Mouse (Mus musculus): ENCODE measurements around the gene Kpnb1. TPM values are rescaled to one million over a fixed set of nuclear protein-coding genes. Genes with fewer than 3 reads are reported as not detected.

Gene Kpnb1
- 38.5 and 39.3 TPM in 2 replicates for polyA plus RNA-seq (2016; fragmentation: Nextera tagmentation; extraction: Ambion mirVana)

DNA sequence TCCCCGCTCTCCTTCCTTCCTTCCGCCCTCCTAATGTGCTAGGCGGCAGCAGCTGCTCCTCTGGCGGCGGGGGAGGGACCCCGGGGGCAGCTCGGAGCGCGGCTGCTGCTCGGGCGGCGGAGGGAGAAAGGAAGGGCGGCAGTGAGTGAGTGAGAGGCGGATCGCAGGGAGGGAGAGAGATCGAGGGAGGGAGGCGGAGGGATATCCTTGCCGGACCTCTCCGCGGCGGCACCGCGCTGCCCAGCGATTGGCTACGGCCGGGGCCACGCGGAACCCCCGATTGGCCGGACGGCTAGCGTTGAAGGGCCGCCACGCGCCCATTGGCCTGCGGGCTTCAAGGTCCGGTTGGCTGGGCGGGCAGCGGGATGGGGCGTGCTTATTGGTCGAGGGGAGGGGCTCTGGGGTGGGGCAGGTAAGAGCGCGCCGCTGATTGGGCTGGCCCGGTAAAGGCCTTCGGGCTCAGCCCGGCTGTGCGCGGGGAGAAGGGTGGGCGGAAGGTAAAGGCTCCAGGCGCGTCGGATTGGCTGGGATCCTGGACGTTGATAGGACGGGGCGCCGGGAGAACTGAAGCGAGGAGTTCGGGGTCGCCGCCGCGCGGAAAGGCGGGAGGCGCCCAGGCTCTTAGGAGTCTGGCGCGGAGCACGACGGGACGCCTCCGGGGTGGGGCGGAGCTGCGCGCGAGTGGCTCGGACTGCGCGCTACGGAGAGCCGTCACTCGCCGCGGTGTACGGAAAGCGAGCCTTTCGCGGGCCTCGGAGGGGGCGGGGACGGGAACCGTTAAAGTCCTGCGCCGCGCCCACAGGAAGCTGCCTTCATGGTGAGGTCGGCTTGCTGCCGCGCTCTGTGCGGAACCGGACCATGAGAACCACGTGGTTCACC lies at the start of gene Kpnb1:
Gene Kpnb1 (minus strand): TSS at position 118 of the 879 bp plus-strand sequence.
- Histone ChIP-seq H3K9ac (peak within 1 kb of the TSS; percentile 97), H3K27ac (peak within 1 kb of the TSS; percentile 98), H3K4me1 (peaks cover 56% of the 10 kb centered on the region)

DNA sequence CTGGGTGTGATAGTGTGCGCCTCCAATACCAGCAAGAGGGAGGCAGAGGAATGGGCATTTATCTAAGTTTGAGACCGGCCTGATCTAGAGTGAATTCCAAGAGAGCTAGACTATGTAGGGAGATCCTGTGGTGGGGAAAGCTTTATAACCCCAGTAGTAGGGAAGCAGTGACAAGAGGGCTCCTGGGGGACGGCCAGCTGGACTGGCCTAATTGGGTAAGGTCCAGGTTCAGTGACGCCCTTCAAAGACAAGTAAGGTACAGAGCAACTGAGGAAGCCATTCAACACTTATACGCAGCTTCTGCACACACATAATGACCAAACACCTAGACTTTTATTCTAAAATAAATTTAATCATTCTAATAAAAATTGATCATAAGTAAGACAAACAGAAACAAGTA lies 44.8 kb upstream of the Kpnb1 start:
- Histone ChIP-seq H3K4me3 (no peak overlapping the region), H3K4me1 (peaks cover 5% of the 10 kb centered on the region; the same call in 1 of the 2 replicates), H3K36me3 (peaks cover 76% of the 10 kb centered on the region), H3K27ac (no peak overlapping the region), H3K9me3 (replicated peaks) (no peaks in the 10 kb centered on the region), H3K9ac (no peak overlapping the region), H3K27me3 (replicated peaks) (no peaks in the 10 kb centered on the region), H3K4me2 (no peak overlapping the region)
- ATAC-seq = no peak
- WGBS (ENCODE audit: insufficient replicate concordance) = 85% methylated on average over 5 of the region's 5 CpGs

More for the DNA sequence above, at the start of gene Kpnb1:
- Histone ChIP-seq H3K4me3 (peak within 1 kb of the TSS; percentile 98), H3K9me3 (replicated peaks) (no peaks in the 10 kb centered on the region), H3K4me2 (peak within 1 kb of the TSS; percentile 98), H3K36me3 (peaks cover 41% of the 10 kb centered on the region), H3K27me3 (replicated peaks) (no peaks in the 10 kb centered on the region)
- ATAC-seq = peak; percentile 93
- whole genome bisulfite sequencing (ENCODE audit: insufficient replicate concordance) = under 1% methylated on average over 86 of the region's 101 CpGs

DNA sequence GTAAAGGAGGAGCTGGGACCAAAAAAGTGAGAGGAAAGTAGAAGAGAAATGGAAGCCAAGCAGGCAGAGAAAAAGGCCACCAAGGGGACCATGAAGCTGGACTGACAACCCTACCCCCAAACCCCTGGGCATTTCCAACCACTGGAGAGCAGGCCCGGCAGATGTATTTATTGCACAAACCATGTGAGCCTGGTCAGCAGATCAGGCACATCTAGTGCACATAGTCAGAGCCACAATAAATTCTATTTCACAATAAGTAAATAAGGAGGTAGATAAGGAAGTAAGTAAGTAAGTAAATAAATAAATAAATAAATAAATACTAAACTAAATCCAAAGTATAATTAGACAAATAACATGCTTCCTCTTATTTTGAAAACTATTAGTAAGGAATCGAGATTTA lies 41.7 kb upstream of the Kpnb1 start:
- no peaks in the 10 kb centered on the region for H3K27me3 ChIP-seq (replicated peaks)
- H3K4me2 ChIP-seq = no peak overlapping the region
- 80% methylated on average over 2 of the region's 2 CpGs for WGBS (ENCODE audit: insufficient replicate concordance)
- H3K4me3 ChIP-seq = no peak overlapping the region
- no peak overlapping the region for H3K27ac ChIP-seq
- no peaks in the 10 kb centered on the region for H3K9me3 ChIP-seq (replicated peaks)
- no peak for ATAC-seq
- H3K36me3 ChIP-seq = peaks cover 78% of the 10 kb centered on the region
- peaks cover 1% of the 10 kb centered on the region; the same call in 1 of the 2 replicates for H3K4me1 ChIP-seq
- H3K9ac ChIP-seq = no peak overlapping the region

DNA sequence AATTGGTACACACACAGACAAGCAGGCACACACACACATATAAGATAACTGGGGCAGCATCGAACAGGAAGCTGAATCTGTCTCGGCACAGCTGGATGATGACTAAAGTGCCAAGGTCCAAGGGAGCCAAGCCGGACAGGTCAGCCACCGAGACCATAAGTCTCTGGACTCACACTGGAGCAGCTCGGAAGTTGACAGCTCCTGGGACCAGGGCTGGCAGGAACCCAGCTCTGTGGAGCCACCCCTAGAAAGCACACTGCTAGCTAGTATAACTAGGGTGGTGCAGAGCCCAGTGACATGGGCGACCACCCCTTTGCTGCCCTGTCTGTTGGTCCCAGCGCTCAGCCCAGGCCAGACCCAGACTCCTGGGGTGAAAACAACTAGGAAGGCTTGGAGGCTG lies 41.3 kb upstream of the Kpnb1 start:
- no peaks in the 10 kb centered on the region for H3K27me3 ChIP-seq (replicated peaks)
- no peak overlapping the region for H3K9ac ChIP-seq
- peaks cover 75% of the 10 kb centered on the region for H3K36me3 ChIP-seq
- H3K27ac ChIP-seq = no peak overlapping the region
- no peak for ATAC-seq
- H3K4me1 ChIP-seq = no peaks in the 10 kb centered on the region
- H3K4me3 ChIP-seq = no peak overlapping the region
- H3K9me3 ChIP-seq (replicated peaks) = no peaks in the 10 kb centered on the region
- H3K4me2 ChIP-seq = no peak overlapping the region
- 87% methylated on average over 7 of the region's 7 CpGs for WGBS (ENCODE audit: insufficient replicate concordance)

DNA sequence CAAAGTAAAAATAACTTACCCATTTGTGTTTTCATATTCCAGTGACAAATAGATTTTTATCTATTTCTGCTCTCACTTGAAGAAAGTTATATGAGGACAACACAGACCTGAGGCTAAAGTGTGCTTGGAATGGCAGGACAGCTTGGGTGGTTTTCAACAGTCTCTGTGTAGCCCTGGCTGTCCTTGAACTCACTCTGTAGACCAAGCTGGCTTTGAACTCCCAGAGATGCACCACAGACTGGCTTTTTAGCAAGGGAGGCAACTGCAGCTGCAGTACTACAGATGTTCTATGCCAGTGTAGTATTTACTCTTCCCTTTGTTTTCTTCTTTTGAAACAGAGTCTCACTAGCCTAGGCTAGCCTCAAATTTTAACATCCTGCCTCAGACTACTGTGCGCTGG lies 38.5 kb upstream of the Kpnb1 start:
- Histone ChIP-seq H3K4me3 (no peak overlapping the region), H3K4me1 (no peaks in the 10 kb centered on the region), H3K36me3 (peaks cover 81% of the 10 kb centered on the region), H3K27me3 (replicated peaks) (no peaks in the 10 kb centered on the region), H3K9me3 (replicated peaks) (no peaks in the 10 kb centered on the region), H3K27ac (no peak overlapping the region), H3K4me2 (no peak overlapping the region), H3K9ac (no peak overlapping the region)
- 98% methylated on average over 1 of the region's 1 CpGs for WGBS (ENCODE audit: insufficient replicate concordance)
- no peak for ATAC-seq

DNA sequence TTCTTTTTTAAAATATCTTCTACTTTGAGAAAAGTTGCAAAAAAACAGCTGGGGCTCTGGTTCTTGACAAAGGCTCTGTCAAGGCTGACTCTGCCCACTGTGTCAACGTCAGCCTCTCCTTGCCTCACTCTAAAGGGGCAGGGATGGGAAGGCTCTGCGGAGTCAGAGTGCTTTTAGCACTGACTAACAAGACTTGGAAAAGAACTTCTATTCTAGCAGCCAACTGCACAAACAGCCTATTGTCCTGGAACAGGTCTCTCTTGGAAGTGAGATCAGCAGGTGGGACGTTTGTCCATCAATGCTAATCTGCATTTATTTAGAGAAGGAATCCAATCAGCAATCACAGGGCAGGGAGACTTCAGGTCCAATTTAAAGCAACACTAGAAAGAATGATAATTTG lies 35.8 kb upstream of the Kpnb1 start:
- Histone ChIP-seq H3K36me3 (peaks cover 81% of the 10 kb centered on the region), H3K9me3 (replicated peaks) (no peaks in the 10 kb centered on the region), H3K4me2 (no peak overlapping the region), H3K9ac (no peak overlapping the region), H3K27me3 (replicated peaks) (no peaks in the 10 kb centered on the region), H3K4me1 (peaks cover 4% of the 10 kb centered on the region; the same call in 1 of the 2 replicates), H3K4me3 (no peak overlapping the region), H3K27ac (no peak overlapping the region)
- no peak for ATAC-seq
- WGBS (ENCODE audit: insufficient replicate concordance) = 71% methylated on average over 3 of the region's 3 CpGs

DNA sequence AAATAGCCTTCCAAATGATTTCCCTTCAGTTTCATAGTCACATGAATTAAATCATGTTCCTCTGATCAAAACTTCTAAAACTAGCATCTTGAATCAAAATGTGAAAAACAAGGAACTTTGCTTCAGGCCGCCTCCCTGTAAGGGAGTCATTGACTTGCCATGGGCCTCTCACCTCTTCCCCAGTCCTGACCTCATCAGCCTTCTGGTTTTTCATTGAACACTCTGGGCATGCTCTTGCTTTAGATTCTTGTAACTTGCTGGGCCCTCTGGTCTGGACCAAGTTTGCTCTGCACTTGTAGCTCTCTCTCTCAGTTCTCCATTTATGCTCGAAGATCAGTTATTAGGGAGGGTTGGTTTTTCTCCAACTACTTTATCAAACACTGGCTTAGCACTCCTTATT lies 33.9 kb upstream of the Kpnb1 start:
- Histone ChIP-seq H3K9me3 (replicated peaks) (no peaks in the 10 kb centered on the region), H3K9ac (no peak overlapping the region), H3K4me1 (peaks cover 4% of the 10 kb centered on the region; the same call in 1 of the 2 replicates), H3K36me3 (peaks cover 82% of the 10 kb centered on the region), H3K27ac (no peak overlapping the region), H3K27me3 (replicated peaks) (no peaks in the 10 kb centered on the region), H3K4me3 (no peak overlapping the region), H3K4me2 (no peak overlapping the region)
- no peak for ATAC-seq
- 84% methylated on average over 2 of the region's 2 CpGs for WGBS (ENCODE audit: insufficient replicate concordance)

DNA sequence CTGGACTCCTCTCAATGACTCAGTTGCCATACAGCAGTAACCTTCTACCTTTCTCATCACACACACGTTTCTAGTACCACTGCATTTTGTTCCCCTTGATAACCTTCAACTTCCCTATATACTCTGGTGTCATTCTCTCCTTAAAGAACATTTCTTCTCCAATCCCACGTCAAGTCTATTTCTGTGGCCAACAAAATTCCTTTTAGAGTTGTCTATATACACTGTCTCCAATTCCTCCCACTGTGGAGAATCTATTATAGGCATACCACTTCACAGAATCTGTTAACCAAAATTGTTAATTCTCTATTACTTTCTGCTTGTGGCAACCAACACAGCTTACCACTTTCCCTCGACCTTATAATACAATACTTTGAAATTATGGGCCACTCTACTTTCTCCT lies 32.5 kb upstream of the Kpnb1 start:
- H3K4me2 ChIP-seq = no peak overlapping the region
- 74% methylated on average over 3 of the region's 3 CpGs for WGBS (ENCODE audit: insufficient replicate concordance)

DNA sequence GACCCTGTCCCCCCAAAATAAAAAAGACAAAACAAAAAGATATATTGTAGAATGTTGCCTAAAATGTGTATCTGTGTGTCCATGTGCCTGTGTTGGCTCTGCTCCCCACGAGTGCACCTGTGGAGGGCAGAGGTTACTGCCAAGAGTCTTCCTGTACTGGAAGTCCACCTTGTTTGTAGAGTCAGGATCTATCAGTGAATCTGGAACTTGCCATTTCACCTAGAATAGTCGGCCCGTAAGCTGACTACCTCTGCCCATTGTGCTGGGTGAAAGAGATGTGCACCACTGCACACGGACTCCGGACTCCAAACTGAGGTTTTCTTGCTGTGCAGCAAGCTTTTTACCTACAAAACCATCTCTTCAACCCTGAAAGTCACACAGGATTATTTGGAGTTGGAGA lies 26.7 kb upstream of the Kpnb1 start:
- Histone ChIP-seq H3K9ac (no peak overlapping the region), H3K9me3 (replicated peaks) (no peaks in the 10 kb centered on the region; the same call in 1 of the 2 replicates), H3K36me3 (peaks cover 83% of the 10 kb centered on the region), H3K27me3 (replicated peaks) (no peaks in the 10 kb centered on the region), H3K4me2 (no peak overlapping the region), H3K4me1 (peaks cover 20% of the 10 kb centered on the region), H3K27ac (no peak overlapping the region), H3K4me3 (no peak overlapping the region)
- 85% methylated on average over 5 of the region's 5 CpGs for WGBS (ENCODE audit: insufficient replicate concordance)
- ATAC-seq = no peak

More for the DNA sequence above, 32.5 kb upstream of the Kpnb1 start:
- Histone ChIP-seq H3K4me3 (no peak overlapping the region), H3K9me3 (replicated peaks) (no peaks in the 10 kb centered on the region; the same call in 1 of the 2 replicates), H3K9ac (no peak overlapping the region), H3K27me3 (replicated peaks) (no peaks in the 10 kb centered on the region), H3K27ac (no peak overlapping the region), H3K36me3 (peaks cover 85% of the 10 kb centered on the region), H3K4me1 (peaks cover 4% of the 10 kb centered on the region; the same call in 1 of the 2 replicates)
- ATAC-seq = no peak

DNA sequence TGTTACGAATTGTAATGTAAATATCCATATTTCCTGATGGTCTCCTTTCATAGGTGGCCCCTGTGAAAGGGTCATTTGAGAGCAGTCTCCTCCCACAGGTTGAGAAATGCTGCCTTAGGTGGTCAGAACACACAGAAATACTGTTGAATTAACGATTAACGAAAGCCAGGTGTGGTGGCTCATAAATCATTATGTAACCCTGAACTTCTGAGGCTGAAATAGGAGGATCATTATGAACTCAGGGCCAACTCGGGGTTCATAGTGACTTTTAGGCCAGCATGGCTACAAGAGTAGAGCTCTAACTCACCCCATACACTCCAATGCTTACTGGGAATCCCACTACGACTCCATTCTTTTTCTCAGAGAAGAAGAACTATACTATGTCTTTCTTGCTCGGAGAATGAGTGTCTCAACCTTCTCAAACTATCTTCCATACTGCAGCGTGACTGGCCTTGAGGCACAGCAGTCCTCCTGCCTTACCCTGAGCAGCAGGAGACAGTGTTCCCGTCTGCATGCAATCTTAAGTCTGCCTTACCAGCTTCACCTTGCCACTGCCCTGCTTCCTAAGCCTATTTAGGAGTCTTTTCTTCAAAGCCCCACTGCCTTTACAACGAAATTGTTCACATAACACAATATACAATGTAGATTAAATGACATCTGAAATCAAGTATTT lies 23.2 kb upstream of the Kpnb1 start:
- peaks cover 75% of the 10 kb centered on the region for H3K36me3 ChIP-seq
- H3K27me3 ChIP-seq (replicated peaks) = no peaks in the 10 kb centered on the region
- H3K4me1 ChIP-seq = peaks cover 20% of the 10 kb centered on the region
- H3K4me3 ChIP-seq = no peak overlapping the region
- WGBS (ENCODE audit: insufficient replicate concordance) = 74% methylated on average over 9 of the region's 9 CpGs
- H3K4me2 ChIP-seq = no peak overlapping the region
- ATAC-seq = no peak
- H3K9me3 ChIP-seq (replicated peaks) = no peaks in the 10 kb centered on the region
- H3K27ac ChIP-seq = no peak overlapping the region
- no peak overlapping the region for H3K9ac ChIP-seq

DNA sequence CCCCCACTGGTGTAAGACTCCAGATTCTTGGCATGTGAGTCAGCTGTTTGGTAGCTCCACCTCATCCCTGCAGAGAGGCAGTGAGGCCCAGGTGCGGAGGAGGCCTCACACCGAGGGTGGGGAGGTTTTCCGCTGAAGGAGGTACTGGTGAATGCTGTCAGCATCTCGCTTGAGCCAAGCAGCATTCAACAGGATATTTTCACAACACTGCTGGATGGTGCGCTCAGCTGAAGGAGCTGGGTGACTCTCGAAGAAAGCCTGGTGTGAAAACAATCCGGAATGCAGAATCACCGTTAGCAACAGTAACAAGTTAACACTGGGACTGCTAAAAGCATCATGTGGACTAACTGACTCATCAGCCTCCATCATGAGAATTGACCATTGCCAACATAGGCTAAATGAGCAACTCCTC lies 19.3 kb upstream of the Kpnb1 start:
- ATAC-seq = no peak
- H3K4me2 ChIP-seq = no peak overlapping the region
- H3K9ac ChIP-seq = no peak overlapping the region
- H3K36me3 ChIP-seq = peaks cover 38% of the 10 kb centered on the region
- H3K9me3 ChIP-seq (replicated peaks) = no peaks in the 10 kb centered on the region
- WGBS (ENCODE audit: insufficient replicate concordance) = 73% methylated on average over 8 of the region's 8 CpGs
- H3K27me3 ChIP-seq (replicated peaks) = no peaks in the 10 kb centered on the region
- peaks cover 20% of the 10 kb centered on the region for H3K4me1 ChIP-seq
- H3K27ac ChIP-seq = no peak overlapping the region
- H3K4me3 ChIP-seq = no peak overlapping the region

DNA sequence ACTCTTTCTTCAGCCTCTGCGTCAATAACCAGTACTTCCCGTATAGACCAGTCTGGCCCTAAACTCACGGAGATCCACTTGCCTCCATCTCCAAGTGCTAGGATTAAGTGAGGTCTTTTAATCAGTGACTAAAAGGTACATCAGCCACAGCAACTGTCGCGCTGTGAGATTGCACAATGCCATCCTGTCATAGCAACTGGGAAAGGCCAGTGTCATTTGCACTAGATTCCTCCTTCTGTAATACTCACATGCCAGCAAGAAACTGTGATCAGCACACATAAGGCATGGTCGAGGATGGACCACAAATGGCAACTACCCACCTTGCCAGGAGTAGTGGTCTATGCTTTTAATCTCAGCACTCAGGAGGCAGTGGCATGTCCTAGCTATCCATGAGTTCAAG lies 11.8 kb upstream of the Kpnb1 start:
- Histone ChIP-seq H3K27me3 (replicated peaks) (peaks cover 12% of the 10 kb centered on the region; the same call in 1 of the 2 replicates), H3K4me1 (no peaks in the 10 kb centered on the region), H3K9me3 (replicated peaks) (no peaks in the 10 kb centered on the region), H3K36me3 (no peaks in the 10 kb centered on the region), H3K27ac (no peak overlapping the region), H3K9ac (no peak overlapping the region), H3K4me2 (no peak overlapping the region), H3K4me3 (no peak overlapping the region)
- no peak for ATAC-seq
- 60% methylated on average over 6 of the region's 6 CpGs for WGBS (ENCODE audit: insufficient replicate concordance)
